21 mouse cellular contexts compared by ENCODE assay signal in the genomic region with DNA sequence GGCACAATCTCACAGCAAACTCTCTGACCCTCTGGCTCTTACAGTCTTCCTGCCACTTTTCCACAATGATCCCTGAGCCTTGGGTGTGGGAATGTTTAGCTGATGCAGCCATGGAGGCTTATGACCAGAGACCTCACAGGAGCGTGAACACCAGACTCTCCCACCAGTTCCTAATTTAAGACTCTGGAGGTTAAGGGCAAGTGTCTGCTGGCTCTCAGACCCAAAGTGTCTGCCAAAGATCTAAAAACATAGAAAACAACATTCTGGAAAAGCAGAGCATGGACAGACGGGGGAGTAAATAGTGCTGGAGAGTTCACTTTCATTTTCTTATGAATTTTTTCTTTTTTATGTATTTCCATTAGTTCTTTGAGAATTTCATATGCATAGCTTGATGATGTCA.
DNase-seq lines count a peak whose midpoint lies in the region; ATAC-seq and TF ChIP-seq lines count a peak whose summit lies in the region.
"Had no signal": no experiment of that assay in that cellular context is flagged by ENCODE, and none has a peak within 500 bp of the region (broad histone marks: within the 10 kb centered on the region; RNA-seq: fewer than 3 reads in every experiment).

No protein-coding gene starts in this region.

- H3K4me1 ChIP-seq in heart, embryonic 11.5 days (ENCODE audit: control insufficient read depth, insufficient read depth, low read length) = no peaks in the 10 kb centered on the region
- 0 out of 2 replicates have a peak, but pooled peaks cover 9% of the 10 kb centered on the region for H3K4me1 ChIP-seq in stomach, embryonic 16.5 days (ENCODE audit: control insufficient read depth, insufficient read depth, low read length)
- no peaks in the 10 kb centered on the region for H3K4me1 ChIP-seq in stomach, postnatal 0 days (replicated peaks; ENCODE audit: control insufficient read depth, insufficient read depth)
- no peaks in the 10 kb centered on the region for H3K4me1 ChIP-seq in kidney, postnatal 0 days (replicated peaks; ENCODE audit: insufficient read depth, low read length)
- no peaks in the 10 kb centered on the region for H3K4me1 ChIP-seq in hindbrain, embryonic 12.5 days
- H3K4me1 ChIP-seq: embryonic facial prominence, embryonic 15.5 days; hindbrain, embryonic 13.5 days; limb, embryonic 15.5 days; lung, embryonic 15.5 days had no signal

- no peaks in the 10 kb centered on the region for H3K9me3 ChIP-seq in heart, embryonic 11.5 days (replicated peaks; ENCODE audit: control insufficient read depth, low read length)
- H3K9me3 ChIP-seq in stomach, embryonic 16.5 days (replicated peaks; ENCODE audit: control insufficient read depth, low read length) = peaks cover 6% of the 10 kb centered on the region; the same call in 1 of the 2 replicates
- H3K9me3 ChIP-seq in stomach, postnatal 0 days (ENCODE audit: control insufficient read depth, low read length) = no peaks in the 10 kb centered on the region
- no peaks in the 10 kb centered on the region for H3K9me3 ChIP-seq in kidney, postnatal 0 days (replicated peaks; ENCODE audit: low read length)
- H3K9me3 ChIP-seq in hindbrain, embryonic 12.5 days (replicated peaks) = no peaks in the 10 kb centered on the region
- H3K9me3 ChIP-seq: embryonic facial prominence, embryonic 15.5 days; heart, embryonic 15.5 days; hindbrain, embryonic 13.5 days; limb, embryonic 15.5 days; lung, embryonic 15.5 days had no signal

- peak; percentile 23 for DNase-seq in heart, postnatal 10 days
- no peak for DNase-seq in stomach, postnatal 0 days (ENCODE audit: low spot score)
- DNase-seq in kidney, postnatal 0 days (ENCODE audit: low spot score) = peak; percentile 85
- peak; percentile 2 for DNase-seq in skeletal muscle tissue, adult 2 months (ENCODE audit: low read depth, low spot score)
- no peak for DNase-seq in layer of hippocampus, postnatal 14 days (ENCODE audit: low spot score in 2 of 2)
- DNase-seq: cerebellum, adult 9-11 months; embryo, embryonic 11 days; gastrocnemius, postnatal 25 days; right cerebral cortex, postnatal 14 days; thymus, postnatal 25 days had no signal

- no peak overlapping the region for H3K9ac ChIP-seq in heart, embryonic 11.5 days (ENCODE audit: low read depth, low read length)
- no peak overlapping the region for H3K9ac ChIP-seq in stomach, embryonic 16.5 days (ENCODE audit: low read length)
- no peak overlapping the region for H3K9ac ChIP-seq in stomach, postnatal 0 days (ENCODE audit: low read length)
- no peak overlapping the region for H3K9ac ChIP-seq in kidney, postnatal 0 days (ENCODE audit: low read depth, low read length)
- H3K9ac ChIP-seq in hindbrain, embryonic 12.5 days = no peak overlapping the region
- H3K9ac ChIP-seq: embryonic facial prominence, embryonic 15.5 days; heart, embryonic 15.5 days; hindbrain, embryonic 13.5 days; limb, embryonic 15.5 days; lung, embryonic 15.5 days had no signal

- H3K27ac ChIP-seq in heart, embryonic 11.5 days (ENCODE audit: low read depth, low read length) = no peak overlapping the region
- no peak overlapping the region for H3K27ac ChIP-seq in stomach, embryonic 16.5 days (ENCODE audit: low read length)
- H3K27ac ChIP-seq in stomach, postnatal 0 days (replicated peaks) = no peak overlapping the region
- H3K27ac ChIP-seq in kidney, postnatal 0 days = no peak overlapping the region
- no peak overlapping the region for H3K27ac ChIP-seq in hindbrain, embryonic 12.5 days
- H3K27ac ChIP-seq: embryonic facial prominence, embryonic 15.5 days; heart, embryonic 15.5 days; hindbrain, embryonic 13.5 days; layer of hippocampus, adult 2 months; limb, embryonic 15.5 days; lung, embryonic 15.5 days had no signal

- no peak for TF ChIP-seq CTCF in stomach, postnatal 0 days (IDR thresholded peaks at IDR 0.05; ENCODE audit: low read depth)
- no peak for TF ChIP-seq CTCF in kidney, postnatal 0 days (IDR thresholded peaks at IDR 0.05; ENCODE audit: low read depth)

- intact Hi-C loops in heart, postnatal 10 days (cut with DNase I) = loop anchor here (5.0 kb wide), 1 partner anchor 102 kb away; no protein-coding TSS in a partner anchor

- H3K36me3 ChIP-seq in heart, embryonic 11.5 days (ENCODE audit: control insufficient read depth, insufficient read depth, low read length) = no peaks in the 10 kb centered on the region
- H3K36me3 ChIP-seq in stomach, embryonic 16.5 days (ENCODE audit: control insufficient read depth, insufficient read depth, low read length) = no peaks in the 10 kb centered on the region
- no peaks in the 10 kb centered on the region for H3K36me3 ChIP-seq in stomach, postnatal 0 days (ENCODE audit: control insufficient read depth, insufficient read depth, low read length)
- H3K36me3 ChIP-seq in kidney, postnatal 0 days (ENCODE audit: insufficient read depth, low read length) = no peaks in the 10 kb centered on the region
- H3K36me3 ChIP-seq in hindbrain, embryonic 12.5 days = no peaks in the 10 kb centered on the region
- H3K36me3 ChIP-seq: embryonic facial prominence, embryonic 15.5 days; heart, embryonic 15.5 days; hindbrain, embryonic 13.5 days; limb, embryonic 15.5 days; lung, embryonic 15.5 days had no signal

- WGBS in heart, embryonic 11.5 days (ENCODE audit: insufficient replicate concordance) = 75% methylated on average over 2 of the region's 2 CpGs
- WGBS in stomach, embryonic 16.5 days = 50% methylated on average over 2 of the region's 2 CpGs
- 57% methylated on average over 2 of the region's 2 CpGs for WGBS in stomach, postnatal 0 days
- 46% methylated on average over 2 of the region's 2 CpGs for WGBS in kidney, postnatal 0 days
- 85% methylated on average over 2 of the region's 2 CpGs for WGBS in hindbrain, embryonic 12.5 days

- H3K27me3 ChIP-seq in heart, embryonic 11.5 days (ENCODE audit: control insufficient read depth, insufficient read depth, low read length) = no peaks in the 10 kb centered on the region
- H3K27me3 ChIP-seq in stomach, embryonic 16.5 days (ENCODE audit: control insufficient read depth, insufficient read depth, low read length) = no peaks in the 10 kb centered on the region
- H3K27me3 ChIP-seq in stomach, postnatal 0 days (ENCODE audit: control insufficient read depth, insufficient read depth, low read length) = no peaks in the 10 kb centered on the region
- H3K27me3 ChIP-seq in kidney, postnatal 0 days (ENCODE audit: insufficient read depth, low read length) = no peaks in the 10 kb centered on the region
- H3K27me3 ChIP-seq in hindbrain, embryonic 12.5 days = no peaks in the 10 kb centered on the region
- H3K27me3 ChIP-seq: embryonic facial prominence, embryonic 15.5 days; heart, embryonic 15.5 days; hindbrain, embryonic 13.5 days; limb, embryonic 15.5 days; lung, embryonic 15.5 days; Patski had no signal

- no peak for ATAC-seq in heart, embryonic 11.5 days (replicated peaks; ENCODE audit: insufficient number of reproducible peaks, low FRiP score, low TSS enrichment)
- ATAC-seq in stomach, embryonic 16.5 days (ENCODE audit: insufficient read depth, low FRiP score) = 0 out of 2 replicates have a peak, but pooled peaks have one; percentile 29
- ATAC-seq in stomach, postnatal 0 days (ENCODE audit: low FRiP score, low TSS enrichment) = no peak
- ATAC-seq in kidney, postnatal 0 days (replicated peaks; ENCODE audit: low FRiP score, low read depth) = no peak
- ATAC-seq in hindbrain, embryonic 12.5 days (ENCODE audit: low FRiP score) = no peak
- ATAC-seq: activated CD4-positive, CD25-positive, alpha-beta regulatory T cell, adult 4 months; Patski had no signal

- H3K4me2 ChIP-seq in heart, embryonic 11.5 days = no peak overlapping the region
- no peak overlapping the region for H3K4me2 ChIP-seq in stomach, embryonic 16.5 days (ENCODE audit: low read depth, low read length)
- H3K4me2 ChIP-seq in stomach, postnatal 0 days (replicated peaks; ENCODE audit: low read depth) = no peak overlapping the region
- H3K4me2 ChIP-seq in kidney, postnatal 0 days (ENCODE audit: low read length) = no peak overlapping the region
- no peak overlapping the region for H3K4me2 ChIP-seq in hindbrain, embryonic 12.5 days (replicated peaks)
- H3K4me2 ChIP-seq: embryonic facial prominence, embryonic 15.5 days; heart, embryonic 15.5 days; hindbrain, embryonic 13.5 days; limb, embryonic 15.5 days; lung, embryonic 15.5 days had no signal

- no peak overlapping the region for H3K4me3 ChIP-seq in heart, embryonic 11.5 days (ENCODE audit: low read depth, low read length)
- H3K4me3 ChIP-seq in stomach, embryonic 16.5 days (replicated peaks; ENCODE audit: low read length) = no peak overlapping the region
- H3K4me3 ChIP-seq in stomach, postnatal 0 days (ENCODE audit: low read depth, low read length) = no peak overlapping the region
- H3K4me3 ChIP-seq in kidney, postnatal 0 days (replicated peaks; ENCODE audit: low read depth, low read length) = no peak overlapping the region
- H3K4me3 ChIP-seq in hindbrain, embryonic 12.5 days = no peak overlapping the region
- H3K4me3 ChIP-seq: embryonic facial prominence, embryonic 15.5 days; heart, embryonic 15.5 days; hindbrain, embryonic 13.5 days; layer of hippocampus, adult 2 months; limb, embryonic 15.5 days; lung, embryonic 15.5 days had no signal

- no peak for TF ChIP-seq EP300 in stomach, postnatal 0 days (optimal IDR thresholded peaks at IDR 0.05)

Comparison
In these comparisons a context has a peak if more than half of its experiments do, and no peak if none do; other contexts are left out.
1. DNase-seq: peak in heart, postnatal 10 days (2 of 2), kidney, postnatal 0 days (single experiment) and skeletal muscle tissue, adult 2 months (single experiment); none in stomach, postnatal 0 days (single experiment) and layer of hippocampus, postnatal 14 days (0 of 2).